Mouse (Mus musculus) kidney, embryonic 16.5 days (tissue): ENCODE measurements around the gene Reep3. TPM values are rescaled to one million over a fixed set of nuclear protein-coding genes. Genes with fewer than 3 reads are reported as not detected.
A peak's percentile ranks its signal among the peaks of the same experiment; 100 is the strongest.

Experiments
- ATAC-seq: fragments of 200-750 bp; cut with Nextera tagmentation; 2 replicates; pipeline ENCODE4 v1.8.0; 2017; ENCODE audit warnings: moderate TSS enrichment; ENCODE audit not compliant: low FRiP score, low TSS enrichment
- H3K27ac ChIP-seq: fragments of 300-500 bp; sonication (generic); 2 replicates; pipeline ENCODE4 v1.5.1; 2014; ENCODE audit warnings: low read length
- H3K27me3 ChIP-seq: fragments of 300-500 bp; sonication (generic); 2 replicates; pipeline ENCODE4 v1.6.1; 2014; ENCODE audit warnings: low read length, control low read depth, mixed read lengths; ENCODE audit not compliant: insufficient read depth
- H3K36me3 ChIP-seq: fragments of 300-500 bp; sonication (generic); 2 replicates; pipeline ENCODE4 v1.6.1; 2014; ENCODE audit warnings: low read length, control low read depth, mixed read lengths; ENCODE audit not compliant: insufficient read depth
- H3K4me1 ChIP-seq: fragments of 300-500 bp; sonication (generic); 2 replicates; pipeline ENCODE4 v1.6.1; 2014; ENCODE audit warnings: low read length, control low read depth, mixed read lengths; ENCODE audit not compliant: insufficient read depth
- H3K4me2 ChIP-seq: fragments of 300-500 bp; sonication (generic); replicated peaks from 2 replicates; pipeline ENCODE4 v1.6.1; 2014; ENCODE audit warnings: low read depth, low read length
- H3K4me3 ChIP-seq: fragments of 300-500 bp; sonication (generic); 2 replicates; pipeline ENCODE4 v1.5.1; 2014; ENCODE audit warnings: mild to moderate bottlenecking, low read length
- H3K9ac ChIP-seq: fragments of 300-500 bp; sonication (generic); replicated peaks from 2 replicates; pipeline ENCODE4 v1.6.1; 2014; ENCODE audit warnings: low read length
- H3K9me3 ChIP-seq: fragments of 300-500 bp; sonication (generic); 2 replicates; pipeline ENCODE4 v1.6.1; 2016; ENCODE audit warnings: low read length, control low read depth
- WGBS: fragments of 180-500 bp; shearing (Covaris S2); extraction: QIAGEN DNeasy Blood & Tissue Kit; methylation state at CpG from one replicate; pipeline ENCODE4 v1.1.7; 2014; 5-methylcytosine and 5-hydroxymethylcytosine counted together
- polyA plus RNA-seq: library from polyadenylated mRNA; unstranded; fragments of >200 nt; fragmentation: Nextera tagmentation; extraction: Ambion mirVana; gene quantifications from 2 replicates; pipeline ENCODE4 v1.2.1, GENCODE M21; 2015

Gene Reep3
- polyA plus RNA-seq, 1 experiment from 2014 or later, result 41.6 TPM

DNA sequence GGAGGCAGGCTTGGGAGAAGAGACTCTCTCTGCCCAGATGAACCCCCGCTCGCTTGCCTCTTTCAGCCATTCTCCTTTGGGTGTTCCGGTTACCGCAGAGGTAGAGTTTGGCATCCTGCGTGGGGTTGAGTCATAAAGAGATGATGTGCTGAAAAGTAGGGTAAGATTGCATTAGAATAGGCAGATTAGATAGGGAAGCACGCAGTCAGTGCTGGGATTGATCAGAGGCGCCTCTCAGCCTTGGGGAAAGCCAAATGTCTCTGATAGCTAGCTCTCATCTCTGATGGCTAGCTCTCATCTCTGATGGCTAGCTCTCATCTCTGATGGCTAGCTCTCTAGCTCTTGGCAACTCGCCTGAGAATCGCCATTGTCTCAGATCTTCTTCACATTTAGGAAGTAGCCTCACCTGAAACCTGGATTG, 4.1 kb upstream of the Reep3 start:
- 67% methylated on average over 9 of the region's 9 CpGs for WGBS
- H3K4me1 ChIP-seq, result peaks cover 78% of the 10 kb centered on the region
- H3K27me3 ChIP-seq, result no peaks in the 10 kb centered on the region

DNA sequence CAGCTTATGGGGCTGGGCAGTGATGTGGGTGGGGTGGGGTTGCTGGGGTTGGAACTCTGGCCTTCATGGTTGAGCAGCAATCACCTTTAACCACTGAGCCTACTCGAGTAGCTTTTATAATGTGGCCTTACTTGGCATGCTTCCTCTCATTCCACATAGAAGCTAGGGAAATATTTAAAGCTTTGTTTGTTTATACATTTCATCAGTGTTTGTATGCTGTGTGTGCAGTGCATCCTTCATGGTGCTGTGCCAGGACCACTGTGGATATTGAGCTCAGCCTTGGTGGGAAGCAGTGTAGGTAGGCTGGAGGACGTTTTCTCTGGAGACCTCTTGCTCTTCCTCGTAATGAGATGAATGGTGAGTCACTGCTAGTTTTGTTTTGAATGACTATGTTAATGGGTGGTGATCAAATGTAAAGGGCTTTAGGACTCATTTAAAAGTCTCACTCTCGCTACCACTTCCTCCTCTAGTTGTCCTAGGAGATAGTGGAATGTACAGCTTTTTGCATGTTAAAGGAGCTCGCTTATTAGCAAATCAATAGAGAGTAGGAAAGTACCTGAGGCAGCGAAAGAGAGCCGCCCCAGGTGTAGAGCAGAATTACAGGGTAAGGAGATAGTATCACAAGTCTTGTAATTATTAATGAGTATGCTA, 3.4 kb upstream of the Reep3 start:
- H3K9ac ChIP-seq, result no peak overlapping the region
- H3K27me3 ChIP-seq, result no peaks in the 10 kb centered on the region
- peaks cover 75% of the 10 kb centered on the region for H3K4me1 ChIP-seq
- no peak for ATAC-seq
- H3K4me3 ChIP-seq, result no peak overlapping the region
- H3K4me2 ChIP-seq, result no peak overlapping the region; the same call in 1 of the 2 replicates
- H3K36me3 ChIP-seq, result no peaks in the 10 kb centered on the region
- 44% methylated on average over 7 of the region's 7 CpGs for WGBS
- H3K9me3 ChIP-seq, result no peaks in the 10 kb centered on the region
- H3K27ac ChIP-seq, result peak overlapping the region; percentile 65; the same call in 1 of the 2 replicates

More for the DNA sequence above, 4.1 kb upstream of the Reep3 start:
- Histone ChIP-seq H3K4me3 (no peak overlapping the region), H3K36me3 (no peaks in the 10 kb centered on the region), H3K4me2 (no peak overlapping the region), H3K9ac (no peak overlapping the region), H3K9me3 (no peaks in the 10 kb centered on the region), H3K27ac (no peak overlapping the region)
- ATAC-seq, result no peak

DNA sequence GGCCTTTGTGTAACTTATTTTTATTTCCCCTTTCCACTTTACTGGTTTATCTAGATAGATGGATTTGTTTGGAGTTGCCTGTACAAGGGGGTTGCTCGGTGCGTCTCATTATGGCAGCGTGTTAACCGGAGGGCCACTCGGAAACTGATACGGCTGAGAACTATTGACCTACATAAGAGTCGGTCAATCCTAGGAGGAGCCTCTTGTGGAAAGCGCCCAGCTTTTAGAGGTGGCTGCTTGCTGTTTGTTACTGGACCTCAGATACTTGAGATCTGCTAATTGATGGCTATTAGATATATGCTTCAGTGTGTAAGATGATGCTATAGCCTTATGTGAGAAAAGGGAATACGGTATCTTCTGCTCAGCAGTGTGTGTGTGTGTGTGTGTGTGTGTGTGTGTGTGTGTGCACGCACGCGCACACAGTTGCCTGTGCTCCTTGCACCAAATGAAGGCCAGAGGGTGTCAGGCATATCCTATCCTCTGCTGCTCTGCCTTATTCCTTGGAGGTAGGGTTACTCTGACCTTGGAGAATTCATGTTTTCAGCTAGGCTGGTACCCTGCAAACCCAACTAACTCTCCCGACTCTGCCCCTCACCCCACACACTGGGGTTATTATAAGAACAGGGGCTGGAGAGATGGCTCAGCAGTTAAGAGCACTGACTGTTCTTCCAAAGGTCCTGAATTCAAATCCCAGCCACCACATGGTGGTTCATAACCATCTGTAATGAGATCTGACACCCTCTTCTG, 2.6 kb upstream of the Reep3 start:
- Histone ChIP-seq H3K4me2 (peak overlapping the region; percentile 64), H3K4me3 (0 out of 2 replicates have a peak overlapping the region, but pooled peaks have one; percentile 1), H3K9ac (0 out of 2 replicates have a peak overlapping the region, but pooled peaks have one; percentile 36), H3K27ac (peak overlapping the region; percentile 77), H3K4me1 (peaks cover 75% of the 10 kb centered on the region), H3K36me3 (no peaks in the 10 kb centered on the region), H3K27me3 (no peaks in the 10 kb centered on the region), H3K9me3 (no peaks in the 10 kb centered on the region)
- ATAC-seq, result no peak
- 37% methylated on average over 13 of the region's 13 CpGs for WGBS

DNA sequence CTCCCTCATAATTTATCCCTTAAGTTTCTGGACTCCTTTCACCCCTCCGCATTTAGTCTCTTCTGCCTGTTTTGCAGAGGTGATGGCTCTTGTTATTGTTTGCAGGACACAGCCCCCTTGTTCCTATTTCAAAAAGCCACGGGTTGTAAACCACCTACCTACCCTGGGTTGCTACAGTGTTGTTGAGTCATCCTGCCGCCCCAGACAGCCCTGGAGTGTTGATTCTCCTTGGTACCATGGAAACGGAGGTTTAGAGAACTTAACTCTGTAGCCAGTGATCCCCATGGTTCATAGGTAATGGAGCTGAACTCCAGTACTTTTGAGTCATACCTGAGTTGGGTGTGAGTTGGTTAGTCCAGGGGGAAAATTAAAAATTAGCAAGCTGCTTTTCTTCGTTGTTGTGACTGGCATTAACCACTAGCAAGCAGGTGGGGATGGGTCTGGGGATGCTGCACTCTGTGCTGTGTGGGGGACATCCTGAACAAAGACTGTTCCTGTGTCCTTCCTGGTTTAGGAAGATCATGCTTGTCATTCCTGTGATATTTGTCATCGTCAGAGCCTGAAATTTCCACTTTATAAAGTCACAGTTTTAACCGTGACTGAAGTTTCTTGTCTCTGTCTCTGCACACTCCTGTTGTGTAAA, 1.8 kb upstream of the Reep3 start:
- H3K4me3 ChIP-seq, result peak overlapping the region; percentile 94
- H3K9ac ChIP-seq, result peak overlapping the region; percentile 53
- WGBS, result 12% methylated on average over 7 of the region's 7 CpGs
- H3K36me3 ChIP-seq, result no peaks in the 10 kb centered on the region
- no peaks in the 10 kb centered on the region for H3K27me3 ChIP-seq
- H3K27ac ChIP-seq, result peak overlapping the region; percentile 77
- no peaks in the 10 kb centered on the region for H3K9me3 ChIP-seq
- ATAC-seq, result peak; percentile 52
- peaks cover 69% of the 10 kb centered on the region for H3K4me1 ChIP-seq
- H3K4me2 ChIP-seq, result peak overlapping the region; percentile 64

DNA sequence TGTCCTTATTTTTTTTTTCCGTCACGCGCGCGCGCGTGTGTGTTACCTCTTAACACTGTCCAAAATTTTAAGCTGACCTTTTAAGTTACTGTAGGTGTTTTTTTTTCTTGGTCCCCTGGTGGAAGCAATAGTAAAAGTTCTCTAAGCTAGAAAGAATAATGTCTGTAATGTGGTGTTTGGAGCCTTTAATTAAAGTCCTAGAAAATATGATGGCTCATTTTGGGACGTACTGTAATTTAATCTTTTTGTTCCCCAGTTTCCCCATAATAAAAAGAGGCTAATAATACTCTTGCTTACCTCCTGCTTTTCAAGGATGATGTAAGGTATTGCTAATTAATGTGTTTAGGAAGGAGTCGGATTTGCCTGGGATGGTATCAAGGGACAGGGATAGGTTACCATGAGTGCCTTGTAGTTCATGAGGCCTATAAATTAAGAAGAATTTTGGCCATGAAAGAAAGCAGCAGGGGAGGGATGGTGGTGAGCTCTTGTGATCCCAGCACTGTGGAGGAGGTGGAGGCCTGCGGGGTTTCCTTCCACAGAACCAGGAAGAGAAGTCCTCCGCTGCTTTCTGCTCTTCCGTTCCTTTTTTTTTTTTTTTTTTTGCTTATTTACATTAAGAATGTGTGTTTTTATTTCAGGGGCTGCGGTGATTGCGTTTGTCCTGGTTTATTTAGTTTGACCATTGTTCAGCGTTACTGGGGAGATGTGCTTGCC, 849 bp upstream of the Reep3 start:
- peaks cover 59% of the 10 kb centered on the region for H3K4me1 ChIP-seq
- peak overlapping the region; percentile 100 for H3K9ac ChIP-seq
- H3K27ac ChIP-seq, result peak overlapping the region; percentile 99
- peak overlapping the region; percentile 64 for H3K4me2 ChIP-seq
- no peaks in the 10 kb centered on the region for H3K36me3 ChIP-seq
- H3K27me3 ChIP-seq, result no peaks in the 10 kb centered on the region
- under 1% methylated on average over 15 of the region's 15 CpGs for WGBS
- H3K9me3 ChIP-seq, result no peaks in the 10 kb centered on the region
- peak overlapping the region; percentile 94 for H3K4me3 ChIP-seq
- peak; percentile 41; the same call in 1 of the 2 replicates for ATAC-seq

DNA sequence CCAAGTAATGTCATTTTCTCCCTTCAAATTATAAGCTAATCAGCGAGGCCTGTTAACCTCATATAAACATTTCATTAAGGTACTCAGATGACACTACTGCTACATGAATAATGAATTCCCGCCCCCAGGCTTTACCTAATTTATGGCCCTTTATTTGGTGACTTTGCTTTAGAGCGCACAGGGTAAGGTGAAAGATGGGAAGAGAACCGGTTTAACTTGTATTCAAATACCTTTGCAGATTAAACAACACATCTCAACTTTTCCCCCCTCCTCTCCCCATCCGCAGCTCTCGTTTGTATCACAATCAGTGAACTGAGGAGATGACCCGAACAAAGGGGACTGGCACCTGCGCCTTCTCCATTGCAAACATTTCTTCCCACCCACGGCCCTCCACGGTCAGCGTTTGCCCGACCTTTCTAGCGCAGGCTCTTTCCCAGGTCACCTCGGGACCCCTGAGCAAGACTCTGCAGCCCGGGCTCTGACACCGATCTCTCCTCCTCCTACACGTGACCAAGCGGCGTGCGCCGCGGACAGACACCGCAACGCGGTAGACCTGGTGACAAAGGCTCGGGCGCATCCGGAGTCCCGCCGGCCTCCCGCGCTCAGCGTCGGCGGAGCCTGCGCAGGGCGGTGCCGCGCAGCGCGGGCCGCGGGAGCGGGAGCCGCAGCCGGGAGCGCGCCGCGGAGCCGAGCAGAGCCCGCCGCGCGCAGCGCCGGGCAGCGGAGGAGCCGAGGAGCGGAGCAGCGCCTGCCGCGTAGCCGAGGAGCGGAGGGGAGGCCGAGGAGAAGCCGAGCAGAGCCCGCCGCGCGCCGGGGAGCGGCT, 736 bp downstream of the Reep3 start, which contains the start of gene Jmjd1c:
Jmjd1c (plus strand) TSS at position 328 of the 823 bp plus-strand sequence.
- Histone ChIP-seq H3K9ac (peak within 1 kb of the TSS; percentile 100), H3K27ac (peak within 1 kb of the TSS; percentile 99), H3K9me3 (no peaks in the 10 kb centered on the region), H3K4me3 (peak within 1 kb of the TSS; percentile 94), H3K4me1 (peaks cover 48% of the 10 kb centered on the region), H3K4me2 (peak within 1 kb of the TSS; percentile 64), H3K27me3 (no peaks in the 10 kb centered on the region), H3K36me3 (no peaks in the 10 kb centered on the region)
- ATAC-seq, result peak; percentile 72
- under 1% methylated on average over 67 of the region's 73 CpGs for WGBS

DNA sequence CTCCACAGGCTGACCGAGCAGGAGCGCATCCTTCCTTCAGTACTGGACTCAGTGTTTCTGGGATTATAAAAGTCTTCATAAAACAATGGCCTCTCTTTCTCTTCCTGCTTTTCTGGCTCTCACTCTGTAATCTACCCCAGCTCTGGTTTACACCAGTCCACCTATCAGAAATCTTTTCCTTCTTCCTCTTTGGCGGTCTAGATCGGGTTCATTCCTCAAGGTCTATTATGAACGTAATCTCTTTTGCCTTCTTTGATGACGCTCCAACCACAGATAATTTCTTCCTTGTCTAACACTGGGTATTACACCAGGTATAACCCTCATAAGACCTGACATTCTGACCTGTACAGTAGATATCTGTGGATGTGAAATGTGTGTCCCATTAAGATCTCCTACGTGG, 1.8 kb downstream of the Reep3 start:
- no peaks in the 10 kb centered on the region for H3K36me3 ChIP-seq
- no peaks in the 10 kb centered on the region for H3K9me3 ChIP-seq
- H3K4me3 ChIP-seq, result no peak overlapping the region
- ATAC-seq, result no peak
- WGBS, result 75% methylated on average over 7 of the region's 7 CpGs
- H3K9ac ChIP-seq, result no peak overlapping the region
- H3K27ac ChIP-seq, result no peak overlapping the region
- no peaks in the 10 kb centered on the region for H3K27me3 ChIP-seq
- H3K4me2 ChIP-seq, result no peak overlapping the region; the same call in 1 of the 2 replicates
- H3K4me1 ChIP-seq, result peaks cover 38% of the 10 kb centered on the region

DNA sequence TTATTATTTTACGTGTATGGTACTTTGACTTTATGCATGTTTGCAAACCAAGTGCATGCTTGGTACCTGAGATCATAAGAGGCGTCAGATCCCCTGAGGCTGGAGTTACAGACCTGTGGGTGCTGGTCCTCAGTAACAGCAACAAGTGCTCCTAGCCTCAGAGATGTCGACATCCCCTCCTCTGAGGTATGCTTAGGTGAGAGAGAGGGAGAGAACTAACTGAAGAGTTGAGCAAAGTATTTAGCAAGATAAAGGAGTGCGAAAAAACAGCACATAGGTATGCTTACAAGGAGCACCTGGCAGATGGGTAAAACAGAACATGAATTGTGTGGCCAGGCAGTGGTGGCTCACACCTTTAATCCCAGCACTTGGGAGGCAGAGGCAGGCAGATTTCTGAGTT, 6.1 kb downstream of the Reep3 start:
- Histone ChIP-seq H3K27me3 (no peaks in the 10 kb centered on the region), H3K4me3 (no peak overlapping the region), H3K4me2 (no peak overlapping the region), H3K9ac (no peak overlapping the region), H3K27ac (no peak overlapping the region), H3K4me1 (peaks cover 23% of the 10 kb centered on the region), H3K9me3 (no peaks in the 10 kb centered on the region), H3K36me3 (no peaks in the 10 kb centered on the region; the same call in 1 of the 2 replicates)
- WGBS, result 91% methylated on average over 4 of the region's 4 CpGs
- no peak for ATAC-seq
